Mouse (Mus musculus) embryonic fibroblast, embryonic 13.5 days (primary cell): Measurements from ENCODE around the gene Sik3.

ENCODE experiments used
- CTCF ChIP-seq: IDR thresholded peaks from 2 replicates; pipeline ENCODE4 v1.5.1; 2011; ENCODE audit warnings: mild to moderate bottlenecking, control low read depth, low read length, moderate library complexity, borderline replicate concordance; ENCODE audit not compliant: insufficient read depth
- POLR2A ChIP-seq: IDR thresholded peaks from 2 replicates; pipeline ENCODE4 v1.6.1; 2011; ENCODE audit warnings: low read depth, mild to moderate bottlenecking, control low read depth, low read length, moderate library complexity

DNA sequence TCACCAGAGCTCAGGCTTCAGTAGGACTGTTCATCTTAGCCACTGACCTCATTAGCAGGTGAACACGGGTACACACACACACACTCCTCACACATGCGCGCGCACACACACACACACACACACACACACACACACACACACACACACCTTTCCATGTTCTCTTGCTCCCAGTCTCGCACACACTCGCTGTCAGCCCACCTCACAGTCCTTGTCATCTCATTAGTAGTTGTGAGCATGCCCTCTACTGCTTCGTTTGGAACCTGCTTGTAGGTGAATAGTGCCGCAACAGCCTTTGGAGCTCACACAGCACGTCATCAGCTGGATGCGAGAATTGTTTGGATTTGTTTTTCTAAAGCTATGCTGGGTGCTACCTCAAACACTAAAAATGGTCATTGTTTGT lies 176.8 kb downstream of the Sik3 start:
- TF ChIP-seq CTCF (no peak), POLR2A (no peak)
